Mouse (Mus musculus) NIH3T3 (cell line): ENCODE data around the gene Nckap5.

ENCODE experiments used
- DNase-seq: peaks from one replicate; pipeline ENCODE4 v3.0.0-alpha.2; 2012; ENCODE audit warnings: low read depth

The Nckap5 gene

GRCm38 (mm10) chr1:125893158-125893557 lies 937.4 kb downstream of the Nckap5 start:
- DNase-seq = no peak

GRCm38 (mm10) chr1:125870056-125870455 lies 960.5 kb downstream of the Nckap5 start:
- DNase-seq = no peak
